Mouse (Mus musculus) left cerebral cortex, adult 6 months (tissue): ENCODE data around the gene Scap. TPM values are rescaled to one million over a fixed set of nuclear protein-coding genes. Genes with fewer than 3 reads are reported as not detected.

Experiments used
- long read RNA-seq, 2 experiments: library from polyadenylated mRNA; unstranded; transcript quantifications; one replicate each; pipeline ENCODE4 v2.0.0; 2019 to 2020
- polyA plus RNA-seq: library from polyadenylated mRNA; unstranded; fragments of <200 nt; fragmentation: Nextera tagmentation; gene quantifications from 2 replicates; pipeline ENCODE4 v1.2.3, GENCODE M21; 2021

Gene Scap
- 25.9 and 40.3 TPM in 2 replicates for polyA plus RNA-seq
- long read RNA-seq, experiment 1, full-length matches to known transcripts = 56 of 160 reads
- long read RNA-seq, experiment 1, partial matches to known transcripts = 67 of 160 reads
- long read RNA-seq, experiment 1, other reads (novel, unspliced or antisense) = 37 of 160 reads
- long read RNA-seq, experiment 2, full-length matches to known transcripts = 2 of 27 reads
- long read RNA-seq, experiment 2, partial matches to known transcripts = 17 of 27 reads
- long read RNA-seq, experiment 2, other reads (novel, unspliced or antisense) = 8 of 27 reads

GRCm38 (mm10) chr9:110333135-110333895 lies at the start of gene Scap:
Gene Scap (plus strand): TSS chr9:110333288.

DNA sequence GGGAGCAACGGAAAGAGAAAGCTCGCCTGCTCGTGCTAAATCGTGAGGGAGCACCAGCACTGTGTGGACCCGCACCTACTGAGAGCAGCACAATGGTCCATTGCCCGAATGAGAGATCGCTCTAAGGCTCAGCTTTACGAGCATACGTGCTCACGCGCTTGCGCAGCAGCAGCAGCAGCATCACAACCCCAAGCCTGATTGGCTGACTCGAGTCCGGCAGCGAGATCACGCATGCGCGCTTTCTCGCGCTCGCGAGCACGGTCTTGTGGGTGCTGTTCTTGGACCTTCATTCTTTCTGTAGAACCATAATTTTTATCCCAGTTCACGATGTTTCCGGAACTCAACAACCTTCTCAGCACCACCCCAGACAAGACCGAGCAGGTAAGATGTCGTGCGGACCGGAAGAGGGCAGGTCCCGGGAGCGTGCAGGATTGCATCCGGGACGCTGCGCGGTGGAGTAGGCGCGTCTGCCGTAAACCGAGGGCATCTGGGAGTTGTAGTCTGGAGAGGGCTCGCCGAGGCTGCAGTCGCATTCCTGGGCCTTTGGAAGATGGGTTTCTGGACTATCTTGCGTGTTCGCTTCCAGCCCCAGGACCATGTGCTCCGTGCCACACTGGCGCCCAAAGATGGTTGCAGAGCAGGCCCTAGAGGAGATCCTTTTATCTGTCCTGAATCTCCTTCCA lies 28.0 kb upstream of the Scap start, which contains the start of gene Elp6:
Gene Elp6 (plus strand): TSS at position 205 of the 683 bp plus-strand sequence.

DNA sequence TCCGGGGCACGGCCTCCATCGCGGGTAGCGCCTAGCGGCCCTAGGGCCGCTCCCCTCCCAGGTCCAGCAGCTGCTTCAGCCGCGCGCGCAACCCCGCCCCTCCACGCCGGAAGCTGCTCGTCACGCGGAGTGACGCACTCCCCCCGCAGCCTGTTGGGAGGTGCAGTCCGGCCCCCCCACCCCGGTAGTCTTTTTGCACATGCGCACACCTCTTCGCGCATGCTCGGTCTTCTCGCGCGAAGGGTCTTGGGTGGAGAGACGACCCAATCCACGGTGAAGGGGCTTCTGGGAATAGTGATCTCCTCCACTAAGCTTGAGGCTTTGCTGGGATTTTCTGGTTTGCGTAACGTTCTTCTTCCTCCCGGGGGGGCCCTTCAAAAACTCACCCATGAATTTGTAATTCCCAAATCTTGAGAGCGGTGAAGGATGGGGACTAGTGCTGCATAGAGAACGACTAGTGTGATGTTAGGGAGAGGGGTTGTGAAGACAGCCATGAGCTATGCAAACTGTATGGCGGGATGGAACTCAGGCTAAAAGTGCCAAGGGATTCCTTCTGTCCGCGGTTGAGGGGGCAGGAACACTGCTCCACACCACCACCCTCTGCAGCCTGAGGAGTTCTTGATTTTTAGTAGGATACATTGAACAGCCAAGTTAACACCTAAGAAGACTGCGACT lies 75.1 kb downstream of the Scap start, which contains the start of gene Ptpn23:
Gene Ptpn23 (minus strand): TSS at position 115 of the 675 bp plus-strand sequence.

DNA sequence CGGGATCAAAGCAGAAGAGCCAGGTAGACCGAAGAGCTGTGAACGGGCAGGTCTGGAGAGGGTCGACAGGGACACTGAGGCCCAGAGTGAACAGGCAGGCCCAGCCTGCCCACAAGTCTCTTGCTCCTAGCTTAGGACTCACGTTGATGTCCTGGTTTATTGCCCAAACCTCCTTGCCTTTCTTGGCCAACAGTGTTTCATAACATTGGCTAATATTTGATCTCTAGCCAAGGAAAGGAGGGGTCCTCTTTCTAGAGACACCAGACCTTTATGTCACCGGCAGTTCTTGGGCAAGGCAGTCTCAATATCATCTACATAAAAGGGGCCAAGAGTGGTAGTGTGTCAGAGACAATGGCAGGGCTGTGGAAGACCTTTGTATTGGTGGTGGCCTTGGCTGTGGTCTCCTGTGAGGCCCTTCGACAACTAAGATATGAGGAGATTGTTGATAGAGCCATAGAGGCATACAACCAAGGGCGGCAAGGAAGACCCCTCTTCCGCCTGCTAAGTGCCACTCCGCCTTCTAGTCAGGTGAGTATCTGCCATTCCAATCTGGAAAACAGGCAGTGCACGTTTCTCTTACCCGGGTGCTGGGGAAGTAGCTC lies 86.5 kb downstream of the Scap start, which contains the start of gene Ngp:
Gene Ngp (plus strand): TSS at position 237 of the 602 bp plus-strand sequence.

Other genes with a start within 250 kb of the Scap start
- gene Smarcc1, start 215.6 kb upstream of the Scap start, polyA plus RNA-seq = 19.9 and 38.7 TPM in 2 replicates
- gene Dhx30, start 215.5 kb upstream of the Scap start, polyA plus RNA-seq = 93.8 and 139 TPM in 2 replicates
- 68.4 and 245 TPM in 2 replicates for gene Cspg5, start 89.5 kb upstream of the Scap start, polyA plus RNA-seq
- 16.6 and 23.0 TPM in 2 replicates for gene Elp6, start 28.1 kb upstream of the Scap start, polyA plus RNA-seq
- gene Ptpn23, start 74.9 kb downstream of the Scap start, polyA plus RNA-seq = 6.5 and 9.5 TPM in 2 replicates
- gene Ngp, start 86.5 kb downstream of the Scap start, polyA plus RNA-seq = not detected in 2 replicates
- 7.4 and 8.0 TPM in 2 replicates for gene Klhl18, start 143.4 kb downstream of the Scap start, polyA plus RNA-seq
- gene Kif9, start 143.7 kb downstream of the Scap start, polyA plus RNA-seq = 1.8 and 2.1 TPM in 2 replicates
- 8.8 and 9.2 TPM in 2 replicates for gene Setd2, start 199.3 kb downstream of the Scap start, polyA plus RNA-seq